Mouse (Mus musculus): ENCODE data around the gene Kcnk18.

The Kcnk18 gene

DNA sequence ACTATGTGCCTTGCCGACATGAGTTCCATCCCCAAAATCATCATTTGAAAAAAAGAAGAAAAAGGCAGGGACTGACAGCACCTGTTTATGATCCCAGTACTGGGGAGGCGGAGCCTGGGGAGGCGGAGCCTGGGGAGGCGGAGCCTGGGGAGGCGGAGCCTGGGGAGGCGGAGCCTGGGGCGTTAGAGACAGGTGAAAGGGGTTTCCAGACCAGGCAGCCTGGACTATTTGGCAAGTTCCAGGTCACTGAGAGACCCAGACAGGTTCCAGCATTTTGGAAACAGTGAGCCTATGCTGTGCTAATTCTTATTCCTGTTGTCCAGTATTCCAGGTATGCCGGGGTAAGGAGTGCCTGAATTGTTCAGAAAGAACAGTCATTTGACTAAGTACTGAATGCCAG, at the start of gene Kcnk18:
TSS of gene Kcnk18 (plus strand) at position 224 of the 400 bp plus-strand sequence.
- DNase-seq: no peak

DNA sequence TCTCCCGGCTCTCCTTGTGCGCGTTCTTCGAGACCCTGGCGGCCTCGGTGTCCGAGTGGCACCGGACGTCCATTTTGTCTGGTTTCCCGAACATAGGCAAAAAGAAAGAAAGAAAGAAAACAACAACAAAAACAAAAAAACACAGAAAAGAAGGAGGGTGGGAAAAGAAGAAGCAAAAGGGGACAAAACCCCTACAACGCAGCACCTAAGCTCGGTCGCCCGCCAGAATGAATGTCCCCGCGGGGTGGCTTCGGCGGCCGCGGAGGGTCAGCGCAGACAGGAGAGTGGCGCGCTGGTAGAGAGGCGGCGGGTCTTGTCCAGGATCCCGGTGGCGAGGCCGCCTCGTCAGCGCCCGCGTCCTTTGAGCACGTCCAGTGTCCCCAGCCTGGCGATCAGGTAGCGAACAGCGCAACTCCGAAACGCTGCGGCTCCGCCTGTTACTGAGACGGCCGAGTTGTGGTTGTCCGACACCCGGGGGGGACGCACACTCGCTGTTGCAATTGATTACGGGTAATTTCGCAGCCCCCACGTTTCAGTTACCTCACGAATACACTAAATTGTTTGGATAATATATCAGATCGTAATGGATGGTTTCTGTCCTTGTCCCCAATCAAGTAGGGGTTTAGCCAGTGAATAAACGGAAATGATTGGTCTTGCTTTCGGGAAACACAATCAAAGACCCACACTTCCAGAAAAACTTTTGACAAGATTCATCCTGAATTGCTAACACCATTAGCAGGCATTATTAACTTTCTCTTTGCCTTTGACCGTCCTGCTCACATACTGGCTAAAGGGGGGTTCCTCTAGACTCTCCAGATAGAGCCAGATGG, 48.9 kb upstream of the Kcnk18 start, which contains the start of gene Vax1:
TSS of gene Vax1 (minus strand) at position 121 of the 830 bp plus-strand sequence.
- no peak for DNase-seq

GRCm38 (mm10) chr19:59170766-59171095, 48.3 kb upstream of the Kcnk18 start:
- DNase-seq: no peak

- no peak for DNase-seq
These were observed 47.7 kb upstream of the Kcnk18 start for GRCm38 (mm10) chr19:59171151-59171870.

DNA sequence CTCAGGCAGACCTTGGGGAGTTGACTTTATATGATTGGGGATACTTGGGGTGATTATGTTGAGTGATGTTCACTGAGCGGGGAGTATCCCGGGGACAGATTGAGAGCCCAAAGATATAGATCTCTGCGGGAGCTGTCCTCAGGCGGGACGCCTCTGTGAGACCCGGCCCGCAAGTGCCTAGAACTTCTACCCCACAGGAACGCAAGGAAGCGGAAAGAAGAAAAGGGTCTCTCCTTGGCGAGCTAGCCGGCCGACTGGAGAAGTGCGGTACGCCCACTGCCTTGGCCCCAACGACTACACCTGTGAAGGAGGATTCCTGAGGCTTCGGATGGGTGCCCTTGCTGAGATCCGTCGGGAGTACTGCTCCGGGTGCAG, 47.2 kb upstream of the Kcnk18 start:
- no peak for DNase-seq

DNA sequence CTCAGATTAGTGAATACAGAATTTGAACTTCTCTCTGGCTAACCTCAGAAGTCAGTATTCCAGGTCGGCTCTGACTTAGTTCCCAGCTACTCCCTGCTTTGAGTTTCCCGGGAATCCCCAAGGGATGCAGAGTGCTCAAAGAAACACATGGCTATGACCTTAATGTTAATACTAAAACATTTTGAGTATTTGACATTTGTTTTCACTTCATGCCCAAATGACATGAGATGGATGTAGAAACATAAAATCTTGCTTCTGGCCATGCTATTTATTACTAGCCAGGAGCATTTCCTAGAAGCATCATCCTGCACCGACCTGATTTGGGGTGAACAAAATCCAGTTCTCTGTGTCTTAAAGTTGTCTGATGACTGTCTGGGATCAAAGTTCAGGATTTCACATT, 46.2 kb upstream of the Kcnk18 start:
- DNase-seq: no peak

- DNase-seq: no peak
These were observed 45.5 kb upstream of the Kcnk18 start for GRCm38 (mm10) chr19:59173341-59174015.

GRCm38 (mm10) chr19:59184000-59184399, 35.0 kb upstream of the Kcnk18 start:
- no peak for DNase-seq

DNA sequence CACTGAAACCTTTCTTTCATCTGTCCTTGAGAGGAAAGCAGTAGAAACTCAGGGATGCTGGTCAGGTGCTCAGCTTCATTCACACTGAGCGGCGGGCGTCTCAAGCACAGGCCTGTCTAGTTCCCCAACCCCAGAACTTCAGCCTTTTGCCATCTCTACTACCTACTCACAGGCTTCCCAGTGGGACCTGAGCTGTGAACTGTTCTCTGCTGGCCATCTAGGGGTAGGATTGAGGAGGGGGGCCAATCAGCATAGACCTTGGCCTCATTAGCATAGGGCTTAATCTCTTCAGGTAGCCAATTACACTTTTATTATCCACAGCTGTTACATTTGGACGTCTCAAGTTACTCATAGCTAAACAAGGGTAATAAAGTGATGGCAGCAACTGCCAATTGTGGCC, 30.0 kb upstream of the Kcnk18 start:
- DNase-seq: no peak

GRCm38 (mm10) chr19:59190431-59191122, 28.4 kb upstream of the Kcnk18 start:
- no peak for DNase-seq

- DNase-seq: no peak
These were observed 27.9 kb upstream of the Kcnk18 start for GRCm38 (mm10) chr19:59191123-59191505.

DNA sequence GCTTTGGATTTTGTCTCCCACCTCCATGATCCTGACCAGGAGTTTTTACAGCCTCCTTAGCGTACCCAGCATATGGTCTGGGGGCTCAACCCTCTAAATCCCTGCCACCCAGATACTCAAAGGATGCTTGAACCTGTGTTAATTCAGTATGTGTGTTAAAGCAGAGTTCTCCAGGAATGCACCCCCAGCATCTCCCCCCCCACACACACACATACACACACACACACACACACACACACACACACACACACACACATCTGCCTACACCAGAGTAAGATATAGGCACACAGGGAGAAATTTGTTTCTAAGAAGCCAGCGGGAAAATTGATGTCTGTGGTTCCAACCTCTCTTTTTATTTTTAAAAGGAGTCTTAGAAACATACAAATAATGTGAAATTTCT, 26.5 kb upstream of the Kcnk18 start:
- DNase-seq: no peak

DNA sequence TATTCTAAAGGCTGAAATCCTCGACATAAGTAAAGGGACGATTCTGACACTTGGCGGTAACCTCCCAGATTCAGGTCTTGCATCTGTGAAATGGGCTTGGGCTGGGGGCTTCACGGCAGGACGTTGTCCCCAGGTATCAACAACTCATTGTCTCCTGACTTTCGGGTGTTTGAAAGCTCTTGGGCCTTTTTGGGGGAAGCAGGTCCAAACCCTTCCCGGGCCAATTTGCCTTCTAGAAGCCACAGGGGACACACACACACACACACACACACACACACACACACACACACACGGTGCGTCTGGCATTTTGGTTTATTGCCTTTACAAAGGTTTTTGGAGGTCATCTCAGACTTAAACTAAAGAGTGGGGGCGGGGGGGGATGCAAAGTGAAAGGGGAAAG, 25.6 kb upstream of the Kcnk18 start:
- DNase-seq: no peak

DNA sequence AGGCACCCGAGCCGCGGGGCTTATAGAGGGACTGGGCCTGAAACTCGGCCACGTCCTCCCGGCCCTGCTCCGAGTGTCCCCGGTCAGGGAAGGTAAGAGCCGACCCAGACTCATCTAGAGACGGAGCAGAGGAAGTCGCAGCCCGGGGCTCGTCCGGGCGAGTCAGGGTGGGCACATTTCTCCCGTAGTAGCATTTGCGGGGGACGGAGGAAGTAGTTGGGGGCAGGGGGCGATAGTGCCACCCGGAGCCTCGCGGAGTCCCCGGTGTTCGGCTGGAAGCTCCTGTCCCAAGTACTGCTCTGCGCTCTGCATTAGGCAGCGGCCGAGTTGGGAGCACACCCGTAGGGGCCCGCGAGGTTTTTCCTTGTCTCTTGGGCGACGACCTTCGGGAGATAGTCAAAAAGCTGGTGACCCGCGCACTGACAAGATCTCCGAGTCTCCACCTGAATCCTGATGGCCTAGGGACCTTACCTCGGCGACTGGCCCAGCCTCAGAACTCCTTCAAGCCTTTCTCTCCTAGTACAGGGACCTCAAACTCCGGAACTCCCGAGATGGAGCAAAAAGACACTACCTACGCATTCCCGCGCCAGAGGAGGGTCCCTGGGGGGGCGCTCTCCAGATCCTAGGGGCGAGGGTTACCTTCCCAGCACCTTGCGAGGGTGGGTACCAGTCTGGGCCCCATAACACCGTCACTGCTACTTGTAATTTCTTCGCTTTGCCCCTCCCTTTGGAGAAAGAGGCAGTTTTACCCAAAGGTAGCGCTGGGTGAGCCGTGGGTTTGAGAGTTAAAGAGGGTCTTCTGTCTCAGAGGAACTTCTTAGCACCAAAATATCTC, 24.8 kb upstream of the Kcnk18 start:
- no peak for DNase-seq

- no peak for DNase-seq
These were observed 23.7 kb upstream of the Kcnk18 start for GRCm38 (mm10) chr19:59195181-59195770.

DNA sequence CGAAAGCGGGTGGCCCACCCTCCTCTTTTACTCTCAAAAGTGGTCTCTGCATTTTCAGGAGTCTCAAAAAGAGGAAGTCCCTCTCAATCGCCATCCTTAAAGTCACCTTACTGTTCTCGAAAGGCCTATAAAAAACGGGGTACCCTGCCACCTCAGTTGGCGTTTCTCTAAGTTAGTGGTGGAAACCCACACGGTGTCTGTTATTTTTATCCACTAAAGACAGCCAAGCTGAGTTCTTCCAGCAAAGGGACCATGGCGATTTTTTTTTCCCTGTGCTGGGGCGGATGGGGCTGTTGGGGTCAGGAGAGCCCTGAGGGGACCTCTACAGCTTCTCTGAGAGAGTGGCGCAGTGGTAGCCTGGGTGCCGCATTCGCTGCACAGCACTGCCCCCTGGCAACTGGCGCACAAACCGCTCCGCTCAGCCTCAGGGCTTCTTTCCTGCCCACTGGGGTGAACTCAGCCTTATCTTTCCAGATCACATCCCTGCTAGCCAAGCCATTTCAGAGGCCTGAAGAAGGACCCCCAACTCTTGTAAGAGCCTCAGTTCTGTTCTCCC, 22.8 kb upstream of the Kcnk18 start:
- DNase-seq: no peak

DNA sequence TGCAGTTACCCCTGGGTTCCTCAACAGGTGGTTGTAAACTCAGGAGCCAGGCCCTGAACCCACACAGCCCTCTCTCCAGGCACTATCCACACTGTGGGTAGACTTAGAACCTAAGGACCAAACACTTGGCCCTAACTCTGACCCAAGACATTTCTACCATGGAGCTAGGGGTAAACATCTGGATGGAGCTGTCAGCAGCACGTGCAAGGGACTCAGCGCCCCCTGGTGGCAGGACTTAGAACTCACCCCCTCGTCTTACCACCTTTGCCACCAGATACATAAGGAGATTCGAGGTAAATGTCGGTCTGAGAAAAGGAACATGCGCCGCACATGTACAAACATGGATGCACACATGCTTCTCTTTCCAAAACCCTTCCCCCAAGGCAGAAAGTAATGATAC, 20.9 kb upstream of the Kcnk18 start:
- no peak for DNase-seq

DNA sequence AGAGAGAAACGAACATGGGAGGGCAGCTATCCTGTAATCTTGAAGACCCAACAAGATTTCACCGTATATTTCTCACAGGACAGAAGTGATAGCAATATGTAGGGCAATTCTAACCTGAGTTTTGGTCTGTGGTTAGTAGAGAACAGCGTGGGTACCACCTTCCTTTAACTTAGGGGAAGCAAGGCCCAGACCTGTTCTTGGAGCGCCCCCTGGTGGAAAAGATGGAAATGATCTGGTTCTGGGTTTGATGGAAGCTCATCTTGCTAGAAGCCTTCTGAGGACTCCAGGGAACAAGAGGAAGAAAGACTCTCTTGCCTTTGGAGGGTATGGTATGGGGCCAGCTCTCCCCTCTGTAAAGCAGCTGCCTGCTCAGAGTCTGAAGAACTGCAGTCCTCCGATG, 10.5 kb upstream of the Kcnk18 start:
- peak; percentile 27 for DNase-seq

GRCm38 (mm10) chr19:59208986-59209385, 10.0 kb upstream of the Kcnk18 start:
- no peak for DNase-seq

- no peak for DNase-seq
These were observed 2.1 kb upstream of the Kcnk18 start for GRCm38 (mm10) chr19:59216891-59217290.

DNA sequence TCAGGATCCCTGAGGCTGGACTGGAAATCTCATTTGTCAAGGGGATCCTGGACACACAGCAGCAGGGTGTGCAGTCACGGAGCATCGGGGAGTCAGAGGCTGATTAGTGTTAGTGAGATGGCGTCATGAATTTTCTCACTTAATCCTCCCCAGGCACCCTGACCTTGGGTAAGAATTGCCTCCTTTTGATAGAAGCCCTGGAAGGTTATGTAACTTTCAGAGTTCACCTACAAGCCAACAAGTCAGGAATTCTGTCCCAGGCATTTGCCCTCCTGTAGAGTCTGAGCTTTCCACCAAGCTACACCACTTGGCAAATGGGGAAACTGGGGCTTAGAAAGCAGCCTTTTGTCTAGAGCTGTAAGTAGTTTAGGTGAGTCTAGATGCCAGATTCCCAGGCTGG, 2.1 kb downstream of the Kcnk18 start:
- no peak for DNase-seq

DNA sequence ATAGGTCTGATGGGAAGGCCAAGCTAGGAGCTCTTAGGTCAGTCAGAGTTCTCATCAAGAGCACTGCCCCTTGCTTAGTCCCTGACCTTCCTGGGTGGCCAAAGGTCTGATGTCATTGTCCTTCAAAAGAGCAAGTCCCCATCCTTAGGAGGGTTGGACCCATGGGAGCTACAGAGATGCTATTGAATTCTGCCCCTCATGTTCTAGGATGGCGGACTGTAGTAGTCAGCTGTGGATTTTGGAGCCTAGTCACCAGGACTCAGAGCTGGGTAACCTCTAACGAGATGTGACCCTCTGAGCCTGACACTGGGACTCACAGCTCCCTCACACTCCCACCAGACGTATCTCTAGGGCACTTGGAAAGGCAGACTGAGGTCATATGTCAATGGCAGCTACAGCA, 9.4 kb downstream of the Kcnk18 start:
- DNase-seq: no peak
